Mouse (Mus musculus) inflammation-experienced regulatory T-cells (primary cell): ENCODE measurements around the gene Znrf3. TPM values are rescaled to one million over a fixed set of nuclear protein-coding genes. Genes with fewer than 3 reads are reported as not detected.

Source experiments
- polyA plus RNA-seq, 2 experiments: library from polyadenylated mRNA; unstranded; fragments of 100-300 nt; shearing (Covaris generic); gene quantifications; one replicate each; pipeline ENCODE4 v1.2.1; 2017

Gene Znrf3
- 10 to 100 TPM; 16.6 to 21.8 TPM for polyA plus RNA-seq

GRCm38 (mm10) chr11:5444599-5445451 lies at the start of gene Znrf3:
TSS of gene Znrf3 (minus strand) at chr11:5444847.

GRCm38 (mm10) chr11:5261508-5262392 lies 182.9 kb downstream of the Znrf3 start, which contains the start of gene Kremen1:
TSS of gene Kremen1 (minus strand) at chr11:5261558.

Other genes starting within 250 kb of the Znrf3 start
- 10 to 100 TPM in 1 of 2 experiments, 1 to 10 TPM in 1; 7.0 to 22.4 TPM for gene Kremen1, start 183.3 kb downstream of the Znrf3 start, polyA plus RNA-seq
- 100 to 1,000 TPM; 141 to 151 TPM for gene Xbp1, start 75.8 kb upstream of the Znrf3 start, polyA plus RNA-seq
- 10 to 100 TPM; 37.7 to 48.9 TPM for gene Ccdc117, start 97.3 kb upstream of the Znrf3 start, polyA plus RNA-seq
- under 1 TPM in 1 of 2 experiments, not detected in 1; 0.55 TPM for gene Ankrd36, start 124.8 kb upstream of the Znrf3 start, polyA plus RNA-seq